Mouse (Mus musculus) hematopoietic multipotent progenitor cell, adult 10-12 weeks (in vitro differentiated cells): ENCODE measurements around the gene Gjd2. TPM values are rescaled to one million over a fixed set of nuclear protein-coding genes. Genes with fewer than 3 reads are reported as not detected.

ENCODE experiments used
- polyA plus RNA-seq: library from polyadenylated mRNA; stranded (reverse); fragments of >175 nt; gene quantifications from 2 replicates; pipeline ENCODE4 v1.2.3, GENCODE M21; 2012; ENCODE audit warnings: low replicate concordance

Gjd2 gene
- polyA plus RNA-seq = not detected in 2 replicates

GRCm38 (mm10) chr2:114013295-114013771 is at the start of gene Gjd2:
Gene Gjd2, minus strand, starts transcription at chr2:114013619.

DNA sequence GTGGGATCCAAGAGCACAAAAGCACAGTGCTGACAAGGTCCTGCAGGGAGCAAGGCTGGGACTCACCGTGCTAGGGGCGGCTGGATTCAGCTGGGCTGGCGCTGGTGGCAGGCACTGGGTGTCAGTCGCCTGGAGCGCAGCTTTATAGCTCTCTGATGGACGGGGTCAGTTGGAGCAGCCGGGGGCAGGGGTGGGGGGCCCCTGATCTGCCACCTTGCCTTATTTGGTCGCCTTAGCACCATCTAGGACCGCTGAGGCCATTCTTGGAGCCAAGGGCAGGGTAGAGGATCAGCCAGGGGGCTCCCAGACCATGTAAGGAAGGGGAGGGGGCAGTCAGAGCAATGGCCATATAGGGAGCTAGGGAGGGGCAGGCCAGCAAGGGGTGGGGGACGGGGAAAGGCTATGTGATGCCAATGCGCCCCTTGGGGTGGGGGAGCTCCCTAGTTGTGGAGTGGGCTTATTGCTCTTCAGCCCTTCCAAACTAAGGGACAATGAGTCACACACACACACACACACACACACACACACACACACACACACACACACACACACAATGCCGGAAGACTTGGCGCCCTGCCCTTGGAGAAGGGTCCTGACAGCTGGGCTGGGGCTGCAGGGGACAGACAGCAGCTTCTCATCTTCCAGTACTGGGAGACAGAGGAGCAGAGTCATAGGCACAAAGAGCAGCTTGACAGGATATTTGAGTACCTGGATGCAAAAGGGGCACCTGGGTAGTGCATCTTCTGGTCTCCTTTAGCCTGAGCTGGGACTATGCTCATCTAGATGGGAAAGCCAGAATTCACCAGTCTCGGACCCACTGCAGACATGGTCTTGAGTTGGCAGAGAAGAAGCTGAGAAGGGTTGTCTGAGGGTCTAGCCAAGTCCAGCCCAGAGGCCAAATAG is 39.5 kb upstream of the Gjd2 start, which contains the start of gene Actc1:
Actc1 (minus strand) TSS at position 853 of the 903 bp plus-strand sequence.

Other genes with a start within 250 kb of the Gjd2 start
- 3.9 and 5.9 TPM in 2 replicates for gene Scg5, start 184.5 kb downstream of the Gjd2 start, polyA plus RNA-seq
- gene Arhgap11a, start 165.0 kb downstream of the Gjd2 start, polyA plus RNA-seq = 1.8 and 3.0 TPM in 2 replicates
- not detected in 2 replicates for gene Actc1, start 39.9 kb upstream of the Gjd2 start, polyA plus RNA-seq
- 11.3 and 25.5 TPM in 2 replicates for gene Aqr, start 173.4 kb upstream of the Gjd2 start, polyA plus RNA-seq
- gene Zfp770, start 187.8 kb upstream of the Gjd2 start, polyA plus RNA-seq = 0.10 and 1.0 TPM in 2 replicates